Mouse (Mus musculus): ENCODE results near the gene Rbms2. TPM values are rescaled to one million over a fixed set of nuclear protein-coding genes. Genes with fewer than 3 reads are reported as not detected.
"Not testable (repeated sequence)": the region's sequence is repeated elsewhere in the genome, so short reads cannot be mapped to it uniquely, and the experiment has no call there.

Rbms2 gene
- 43.4 and 44.1 TPM in 2 replicates for polyA plus RNA-seq (2016; fragmentation: Nextera tagmentation; extraction: Ambion mirVana)

GRCm38 (mm10) chr10:128179989-128180388, at the start of gene Rbms2:
Gene Rbms2, minus strand, starts transcription at chr10:128180297.
- peak within 1 kb of the TSS; percentile 54 for H3K9ac ChIP-seq
- WGBS: under 1% methylated on average over 6 of the region's 6 CpGs
- peak within 1 kb of the TSS; percentile 38 for H3K4me3 ChIP-seq
- no peaks in the 10 kb centered on the region for H3K36me3 ChIP-seq
- peaks cover 17% of the 10 kb centered on the region for H3K4me1 ChIP-seq (replicated peaks)
- H3K4me2 ChIP-seq: peak within 1 kb of the TSS; percentile 72
- H3K27me3 ChIP-seq (replicated peaks): no peaks in the 10 kb centered on the region
- no peaks in the 10 kb centered on the region for H3K9me3 ChIP-seq (replicated peaks)
- H3K27ac ChIP-seq (ENCODE audit: poor library complexity, severe bottlenecking): peak within 1 kb of the TSS; percentile 82
- ATAC-seq (ENCODE audit: insufficient number of reproducible peaks, low FRiP score): peak; percentile 52; the same call in 1 of the 2 replicates

- Histone ChIP-seq H3K4me2 (no peak overlapping the region), H3K4me3 (no peak overlapping the region), H3K27ac (ENCODE audit: poor library complexity, severe bottlenecking) (no peak overlapping the region), H3K27me3 (replicated peaks) (no peaks in the 10 kb centered on the region; the same call in 1 of the 2 replicates), H3K36me3 (no peaks in the 10 kb centered on the region), H3K4me1 (replicated peaks) (peaks cover 14% of the 10 kb centered on the region), H3K9me3 (replicated peaks) (no peaks in the 10 kb centered on the region), H3K9ac (no peak overlapping the region)
- WGBS: 90% methylated on average over 8 of the region's 8 CpGs
- ATAC-seq (ENCODE audit: insufficient number of reproducible peaks, low FRiP score): no peak
Measured at GRCm38 (mm10) chr10:128228009-128228408, 47.9 kb upstream of the Rbms2 start.

GRCm38 (mm10) chr10:128227592-128227991, 47.5 kb upstream of the Rbms2 start:
- H3K4me3 ChIP-seq: no peak overlapping the region
- no peak overlapping the region for H3K4me2 ChIP-seq
- no peak overlapping the region for H3K27ac ChIP-seq (ENCODE audit: poor library complexity, severe bottlenecking)
- 75% methylated on average over 9 of the region's 9 CpGs for WGBS
- no peak overlapping the region for H3K9ac ChIP-seq
- H3K27me3 ChIP-seq (replicated peaks): no peaks in the 10 kb centered on the region; the same call in 1 of the 2 replicates
- peaks cover 11% of the 10 kb centered on the region for H3K4me1 ChIP-seq (replicated peaks)
- H3K9me3 ChIP-seq (replicated peaks): no peaks in the 10 kb centered on the region
- ATAC-seq (ENCODE audit: insufficient number of reproducible peaks, low FRiP score): no peak
- H3K36me3 ChIP-seq: no peaks in the 10 kb centered on the region

- Histone ChIP-seq H3K36me3 (no peaks in the 10 kb centered on the region), H3K4me3 (no peak within 1 kb of the TSS), H3K9ac (0 out of 2 replicates have a peak within 1 kb of the TSS, but pooled peaks have one; percentile 34), H3K27ac (ENCODE audit: poor library complexity, severe bottlenecking) (no peak within 1 kb of the TSS), H3K4me2 (no peak within 1 kb of the TSS), H3K9me3 (replicated peaks) (no peaks in the 10 kb centered on the region), H3K4me1 (replicated peaks) (peaks cover 5% of the 10 kb centered on the region; the same call in 1 of the 2 replicates), H3K27me3 (replicated peaks) (no peaks in the 10 kb centered on the region; the same call in 1 of the 2 replicates)
- WGBS: 55% methylated on average over 4 of the region's 4 CpGs
- no peak for ATAC-seq (ENCODE audit: insufficient number of reproducible peaks, low FRiP score)
Measured at GRCm38 (mm10) chr10:128225538-128225937, 45.4 kb upstream of the Rbms2 start, which contains the start of gene Mip. Gene Mip, plus strand, starts transcription at chr10:128225838.

- WGBS: 34% methylated on average over 5 of the region's 5 CpGs
- no peak for ATAC-seq (ENCODE audit: insufficient number of reproducible peaks, low FRiP score)
- H3K4me3 ChIP-seq: no peak overlapping the region
- no peak overlapping the region for H3K9ac ChIP-seq
- H3K27ac ChIP-seq (ENCODE audit: poor library complexity, severe bottlenecking): no peak overlapping the region
- H3K4me2 ChIP-seq: no peak overlapping the region
- H3K27me3 ChIP-seq (replicated peaks): no peaks in the 10 kb centered on the region; the same call in 1 of the 2 replicates
- no peaks in the 10 kb centered on the region for H3K36me3 ChIP-seq
- H3K9me3 ChIP-seq (replicated peaks): no peaks in the 10 kb centered on the region
- peaks cover 5% of the 10 kb centered on the region; the same call in 1 of the 2 replicates for H3K4me1 ChIP-seq (replicated peaks)
Measured at GRCm38 (mm10) chr10:128225064-128225463, 45.0 kb upstream of the Rbms2 start.

GRCm38 (mm10) chr10:128221533-128222286, 41.6 kb upstream of the Rbms2 start:
- H3K4me3 ChIP-seq: no peak overlapping the region
- peaks cover 5% of the 10 kb centered on the region; the same call in 1 of the 2 replicates for H3K4me1 ChIP-seq (replicated peaks)
- H3K36me3 ChIP-seq: no peaks in the 10 kb centered on the region
- H3K27me3 ChIP-seq (replicated peaks): no peaks in the 10 kb centered on the region; the same call in 1 of the 2 replicates
- no peaks in the 10 kb centered on the region for H3K9me3 ChIP-seq (replicated peaks)
- no peak overlapping the region for H3K9ac ChIP-seq
- WGBS: 58% methylated on average over 16 of the region's 16 CpGs
- no peak overlapping the region for H3K27ac ChIP-seq (ENCODE audit: poor library complexity, severe bottlenecking)
- ATAC-seq (ENCODE audit: insufficient number of reproducible peaks, low FRiP score): no peak
- H3K4me2 ChIP-seq: no peak overlapping the region

GRCm38 (mm10) chr10:128218387-128219117, 38.5 kb upstream of the Rbms2 start:
- ATAC-seq (ENCODE audit: insufficient number of reproducible peaks, low FRiP score): no peak
- no peaks in the 10 kb centered on the region for H3K9me3 ChIP-seq (replicated peaks)
- no peaks in the 10 kb centered on the region for H3K36me3 ChIP-seq
- no peak overlapping the region for H3K27ac ChIP-seq (ENCODE audit: poor library complexity, severe bottlenecking)
- H3K4me2 ChIP-seq: no peak overlapping the region
- no peak overlapping the region for H3K4me3 ChIP-seq
- H3K27me3 ChIP-seq (replicated peaks): peaks cover 11% of the 10 kb centered on the region; the same call in 1 of the 2 replicates
- no peak overlapping the region for H3K9ac ChIP-seq
- no peaks in the 10 kb centered on the region for H3K4me1 ChIP-seq (replicated peaks)
- 90% methylated on average over 18 of the region's 18 CpGs for WGBS

- Histone ChIP-seq H3K4me3 (no peak overlapping the region), H3K36me3 (no peaks in the 10 kb centered on the region), H3K4me2 (no peak overlapping the region), H3K27ac (ENCODE audit: poor library complexity, severe bottlenecking) (no peak overlapping the region), H3K9ac (no peak overlapping the region), H3K9me3 (replicated peaks) (no peaks in the 10 kb centered on the region), H3K27me3 (replicated peaks) (peaks cover 11% of the 10 kb centered on the region; the same call in 1 of the 2 replicates), H3K4me1 (replicated peaks) (peaks cover 12% of the 10 kb centered on the region)
- no peak for ATAC-seq (ENCODE audit: insufficient number of reproducible peaks, low FRiP score)
- 77% methylated on average over 5 of the region's 5 CpGs for WGBS
Measured at GRCm38 (mm10) chr10:128214981-128215380, 34.9 kb upstream of the Rbms2 start.

GRCm38 (mm10) chr10:128214112-128214511, 34.0 kb upstream of the Rbms2 start:
- not testable (repeated sequence) for H3K9ac ChIP-seq; H3K9me3 ChIP-seq (replicated peaks); ATAC-seq (ENCODE audit: insufficient number of reproducible peaks, low FRiP score); H3K27ac ChIP-seq (ENCODE audit: poor library complexity, severe bottlenecking); H3K36me3 ChIP-seq; H3K4me3 ChIP-seq; H3K4me2 ChIP-seq
- H3K4me1 ChIP-seq (replicated peaks): peaks cover 12% of the 10 kb centered on the region
- 86% methylated on average over 4 of the region's 4 CpGs for WGBS
- peaks cover 11% of the 10 kb centered on the region; the same call in 1 of the 2 replicates for H3K27me3 ChIP-seq (replicated peaks)

GRCm38 (mm10) chr10:128212871-128213323, 32.8 kb upstream of the Rbms2 start:
- H3K9me3 ChIP-seq (replicated peaks): no peaks in the 10 kb centered on the region
- WGBS: under 1% methylated on average over 18 of the region's 18 CpGs
- H3K4me1 ChIP-seq (replicated peaks): peaks cover 12% of the 10 kb centered on the region
- 0 out of 2 replicates have a peak, but pooled peaks cover 5% of the 10 kb centered on the region for H3K36me3 ChIP-seq
- H3K27me3 ChIP-seq (replicated peaks): peaks cover 11% of the 10 kb centered on the region; the same call in 1 of the 2 replicates
- H3K9ac ChIP-seq: peak overlapping the region; percentile 40
- peak overlapping the region; percentile 70 for H3K4me2 ChIP-seq
- ATAC-seq (ENCODE audit: insufficient number of reproducible peaks, low FRiP score): peak; percentile 27; the same call in 1 of the 2 replicates
- no peak overlapping the region for H3K27ac ChIP-seq (ENCODE audit: poor library complexity, severe bottlenecking)
- peak overlapping the region; percentile 44 for H3K4me3 ChIP-seq

GRCm38 (mm10) chr10:128212148-128212547, 32.1 kb upstream of the Rbms2 start:
- Histone ChIP-seq H3K4me1 (replicated peaks) (peaks cover 12% of the 10 kb centered on the region), H3K27me3 (replicated peaks) (peaks cover 11% of the 10 kb centered on the region; the same call in 1 of the 2 replicates), H3K27ac (ENCODE audit: poor library complexity, severe bottlenecking) (no peak overlapping the region), H3K4me3 (peak overlapping the region; percentile 77), H3K36me3 (peaks cover 8% of the 10 kb centered on the region; the same call in 1 of the 2 replicates), H3K9ac (peak overlapping the region; percentile 80; the same call in 1 of the 2 replicates), H3K4me2 (peak overlapping the region; percentile 97), H3K9me3 (replicated peaks) (no peaks in the 10 kb centered on the region)
- WGBS: 49% methylated on average over 6 of the region's 6 CpGs
- ATAC-seq (ENCODE audit: insufficient number of reproducible peaks, low FRiP score): no peak

All from heart, embryonic 12.5 days (tissue).